In genomic region chr1:37288181-37288935, GRCm38 (mm10) we compare ENCODE assay signal across 9 mouse cellular contexts. TPM values are rescaled to one million over a fixed set of nuclear protein-coding genes. Genes with fewer than 3 reads are reported as not detected.
DNase-seq lines count a peak whose midpoint lies in the region; ATAC-seq and TF ChIP-seq lines count a peak whose summit lies in the region.
"Had no signal": no experiment of that assay in that cellular context is flagged by ENCODE, and none has a peak within 500 bp of the region (broad histone marks: within the 10 kb centered on the region; RNA-seq: fewer than 3 reads in every experiment).

No protein-coding gene starts in this region.

- no peaks in the 10 kb centered on the region for H3K27me3 ChIP-seq in forebrain, embryonic 15.5 days
- H3K27me3 ChIP-seq in forebrain, embryonic 13.5 days = no peaks in the 10 kb centered on the region

- TF ChIP-seq POLR2A in olfactory bulb, adult 2 months (IDR thresholded peaks at IDR 0.05; ENCODE audit: insufficient read depth, low read depth, low read length) = no peak

- no peaks in the 10 kb centered on the region for H3K9me3 ChIP-seq in forebrain, embryonic 15.5 days
- H3K9me3 ChIP-seq in forebrain, embryonic 13.5 days (replicated peaks) = no peaks in the 10 kb centered on the region

- ATAC-seq in forebrain, embryonic 15.5 days (replicated peaks) = 0 out of 2 replicates have a peak, but pooled peaks have one; percentile 43
- ATAC-seq in forebrain, embryonic 13.5 days = no peak

- WGBS in forebrain, embryonic 15.5 days = 56% methylated on average over 11 of the region's 11 CpGs
- 63% methylated on average over 11 of the region's 11 CpGs for WGBS in forebrain, embryonic 13.5 days
- 42% methylated on average over 11 of the region's 11 CpGs for WGBS in olfactory bulb, adult 2 months

- H3K4me2 ChIP-seq in forebrain, embryonic 15.5 days (replicated peaks) = no peak overlapping the region
- H3K4me2 ChIP-seq in forebrain, embryonic 13.5 days = no peak overlapping the region

- TF ChIP-seq CTCF in olfactory bulb, adult 2 months (IDR thresholded peaks at IDR 0.05; ENCODE audit: insufficient read depth, low read depth, low read length) = no peak

- peak; percentile 32 to 51 for DNase-seq in adrenal gland, postnatal 36 days
- peak; percentile 69 for DNase-seq in layer of hippocampus, adult 9-11 months
- no peak for DNase-seq in urinary bladder, adult 18-20 months (ENCODE audit: low spot score in 2 of 2)
- no peak for DNase-seq in cerebellum, adult 9-11 months
- DNase-seq in lung, adult 18-20 months = no peak
- DNase-seq: lung, postnatal 10 days had no signal

- peaks cover 4% of the 10 kb centered on the region; the same call in 1 of the 2 replicates for H3K4me1 ChIP-seq in forebrain, embryonic 15.5 days
- no peaks in the 10 kb centered on the region for H3K4me1 ChIP-seq in forebrain, embryonic 13.5 days
- H3K4me1 ChIP-seq in olfactory bulb, adult 2 months (ENCODE audit: control insufficient read depth, insufficient read depth, low read length) = peaks cover 3% of the 10 kb centered on the region; the same call in 1 of the 2 replicates

- H3K4me3 ChIP-seq in forebrain, embryonic 15.5 days = no peak overlapping the region
- H3K4me3 ChIP-seq in forebrain, embryonic 13.5 days = no peak overlapping the region
- no peak overlapping the region for H3K4me3 ChIP-seq in olfactory bulb, adult 2 months (ENCODE audit: insufficient read depth, low read depth, low read length)

- no peaks in the 10 kb centered on the region for H3K36me3 ChIP-seq in forebrain, embryonic 15.5 days
- no peaks in the 10 kb centered on the region for H3K36me3 ChIP-seq in forebrain, embryonic 13.5 days (ENCODE audit: poor library complexity, severe bottlenecking)

- no peak overlapping the region for H3K9ac ChIP-seq in forebrain, embryonic 15.5 days (replicated peaks)
- no peak overlapping the region for H3K9ac ChIP-seq in forebrain, embryonic 13.5 days

- H3K27ac ChIP-seq in forebrain, embryonic 15.5 days (replicated peaks) = peak overlapping the region; percentile 51
- no peak overlapping the region for H3K27ac ChIP-seq in forebrain, embryonic 13.5 days
- H3K27ac ChIP-seq in olfactory bulb, adult 2 months (ENCODE audit: insufficient read depth, low read depth, low read length) = peak overlapping the region; percentile 8; the same call in 1 of the 2 replicates

RNA-seq across cellular contexts. Expression of gene Inpp4a, which starts 11.3 kb away (rescaled TPM):
- 55.0 and 56.0 TPM in 2 replicates for polyA plus RNA-seq in forebrain, embryonic 15.5 days (2015; fragmentation: Nextera tagmentation; extraction: Ambion mirVana)
- 35.1 and 40.2 TPM in 2 replicates for polyA plus RNA-seq in forebrain, embryonic 13.5 days (2015; fragmentation: Nextera tagmentation; extraction: Ambion mirVana)
- 10 to 100 TPM; 21.3 to 25.9 TPM for total RNA-seq in adrenal gland, postnatal 36 days (2021)
- 177 TPM in 1 of 2 replicates, not detected in the other for polyA plus RNA-seq in olfactory bulb, adult 2 months (2012; ENCODE audit: insufficient read depth, insufficient read length, low replicate concordance, missing spikeins)

Comparison
In these comparisons a context has a peak if more than half of its experiments do, and no peak if none do; other contexts are left out.
1. DNase-seq: peak in adrenal gland, postnatal 36 days (2 of 2) and layer of hippocampus, adult 9-11 months (single experiment); none in urinary bladder, adult 18-20 months (0 of 2), cerebellum, adult 9-11 months (single experiment) and lung, adult 18-20 months (0 of 2).